Mouse (Mus musculus) brain, embryonic 14.5 days (tissue): ENCODE measurements at regions not wholly inside any gene's neighbourhood (a gene's known extent, or its start where the extent isn't known, plus 50 kb on each side); places are given as distances from the start of the nearest gene placed in this dataset.

Experiments used
- CTCF ChIP-seq: fragments of 200-500 bp; IDR thresholded peaks from 2 replicates; pipeline ENCODE4 v1.5.1; 2012; ENCODE audit warnings: inconsistent platforms, mild to moderate bottlenecking, moderate library complexity, borderline replicate concordance; ENCODE audit not compliant: insufficient read depth, insufficient read length; ENCODE audit errors: extremely low read depth
- POLR2A ChIP-seq: fragments of 200-500 bp; IDR thresholded peaks from 2 replicates; pipeline ENCODE4 v1.6.1; 2012; ENCODE audit warnings: mild to moderate bottlenecking, inconsistent platforms, borderline replicate concordance; ENCODE audit not compliant: poor library complexity, insufficient read depth, insufficient read length, severe bottlenecking; ENCODE audit errors: extremely low read depth

GRCm38 (mm10) chr4:9065981-9066815 lies 827.4 kb upstream of the Car8 start:
- TF ChIP-seq POLR2A (no peak), CTCF (no peak)
